In genomic region chr4:135013932-135014331, GRCm38 (mm10) we compare ENCODE assay signal across 12 mouse cellular contexts.
DNase-seq lines count a peak whose midpoint lies in the region; ATAC-seq and TF ChIP-seq lines count a peak whose summit lies in the region.
"Had no signal": no experiment of that assay in that cellular context is flagged by ENCODE, and none has a peak within 500 bp of the region (broad histone marks: within the 10 kb centered on the region; RNA-seq: fewer than 3 reads in every experiment).

No protein-coding gene starts in this region.

- no peak for ATAC-seq in granulocyte monocyte progenitor cell, adult 5-6 weeks (replicated peaks; ENCODE audit: poor library complexity, severe bottlenecking)
- no peak for ATAC-seq in forebrain, embryonic 16.5 days
- ATAC-seq: intestine, embryonic 15.5 days had no signal

- DNase-seq in kidney, adult 2 months, result no peak
- DNase-seq in kidney, adult 11 months, result no peak
- DNase-seq in CD8-positive naive resting alpha-beta T cell, adult 2 months (ENCODE audit: low read depth in 2 of 2, low spot score in 2 of 2), result peak; percentile 13 to 15
- no peak for DNase-seq in left cerebral cortex, postnatal 4 days
- DNase-seq: layer of hippocampus, adult 9-11 months had no signal

- H3K4me2 ChIP-seq in forebrain, embryonic 16.5 days (ENCODE audit: low read length), result no peak overlapping the region
- H3K4me2 ChIP-seq: intestine, embryonic 15.5 days; limb, embryonic 15.5 days had no signal

- no peak for TF ChIP-seq POLR2A in kidney, adult 2 months (IDR thresholded peaks at IDR 0.05; ENCODE audit: low read depth, low read length)
- no peak for TF ChIP-seq POLR2A in bone marrow, adult 2 months (IDR thresholded peaks at IDR 0.05; ENCODE audit: borderline replicate concordance, control insufficient read depth, low read depth, low read length)
- TF ChIP-seq POLR2A in testis, adult 2 months (IDR thresholded peaks at IDR 0.05; ENCODE audit: control insufficient read depth, low read depth, low read length), result no peak

- no peak overlapping the region for H3K27ac ChIP-seq in kidney, adult 2 months (ENCODE audit: insufficient read depth, low read depth, low read length)
- H3K27ac ChIP-seq in bone marrow, adult 2 months (ENCODE audit: control insufficient read depth, insufficient read depth, low read depth, low read length, poor library complexity), result no peak overlapping the region
- no peak overlapping the region for H3K27ac ChIP-seq in testis, adult 2 months (ENCODE audit: control insufficient read depth, insufficient read depth, low read depth, low read length)
- H3K27ac ChIP-seq in forebrain, embryonic 16.5 days (ENCODE audit: low read length), result no peak overlapping the region
- H3K27ac ChIP-seq: intestine, embryonic 15.5 days; limb, embryonic 15.5 days; midbrain, embryonic 10.5 days had no signal

- peaks cover 4% of the 10 kb centered on the region; the same call in 1 of the 2 replicates for H3K9me3 ChIP-seq in forebrain, embryonic 16.5 days (ENCODE audit: control insufficient read depth, low read length)
- H3K9me3 ChIP-seq: intestine, embryonic 15.5 days; limb, embryonic 15.5 days had no signal

- no peak overlapping the region for H3K4me3 ChIP-seq in kidney, adult 2 months (ENCODE audit: insufficient read depth, low read depth, low read length)
- no peak overlapping the region for H3K4me3 ChIP-seq in bone marrow, adult 2 months (replicated peaks; ENCODE audit: control insufficient read depth, low read depth, low read length)
- no peak overlapping the region for H3K4me3 ChIP-seq in testis, adult 2 months (ENCODE audit: control insufficient read depth, low read depth, low read length)
- no peak overlapping the region for H3K4me3 ChIP-seq in forebrain, embryonic 16.5 days (replicated peaks; ENCODE audit: low read length)
- H3K4me3 ChIP-seq: intestine, embryonic 15.5 days; limb, embryonic 15.5 days; midbrain, embryonic 10.5 days had no signal

- no peaks in the 10 kb centered on the region for H3K27me3 ChIP-seq in kidney, adult 2 months (replicated peaks; ENCODE audit: control insufficient read depth, insufficient read depth, low read length)
- H3K27me3 ChIP-seq in testis, adult 2 months (ENCODE audit: control insufficient read depth, insufficient read depth, low read length), result no peaks in the 10 kb centered on the region
- H3K27me3 ChIP-seq in forebrain, embryonic 16.5 days (replicated peaks; ENCODE audit: control insufficient read depth, insufficient read depth, low read length), result no peaks in the 10 kb centered on the region
- H3K27me3 ChIP-seq: intestine, embryonic 15.5 days had no signal

- 0 out of 2 replicates have a peak, but pooled peaks have one; percentile 9 for TF ChIP-seq CTCF in kidney, adult 2 months (conservative IDR thresholded peaks at IDR 0.05; ENCODE audit: insufficient read depth, insufficient read length, low read depth, low read length)
- peak; percentile 48 for TF ChIP-seq CTCF in bone marrow, adult 2 months (IDR thresholded peaks at IDR 0.05; ENCODE audit: control insufficient read depth, insufficient read depth, low read length)
- peak; percentile 87 for TF ChIP-seq CTCF in testis, adult 2 months (IDR thresholded peaks at IDR 0.05; ENCODE audit: control insufficient read depth, insufficient read depth, insufficient replicate concordance, low read depth, low read length)

- WGBS in kidney, adult 2 months, result 65% methylated on average over 2 of the region's 2 CpGs
- 66% methylated on average over 2 of the region's 2 CpGs for WGBS in bone marrow, adult 2 months
- WGBS in forebrain, embryonic 16.5 days, result 50% methylated on average over 2 of the region's 2 CpGs

- intact Hi-C loops in left cerebral cortex, postnatal 4 days (cut with DNase I), result no loop called here

- no peak overlapping the region for H3K9ac ChIP-seq in forebrain, embryonic 16.5 days (replicated peaks; ENCODE audit: low read depth, low read length)
- H3K9ac ChIP-seq: intestine, embryonic 15.5 days; limb, embryonic 15.5 days had no signal

- H3K36me3 ChIP-seq in kidney, adult 2 months (ENCODE audit: control insufficient read depth, insufficient read depth, low read length), result no peaks in the 10 kb centered on the region
- H3K36me3 ChIP-seq in testis, adult 2 months (ENCODE audit: control insufficient read depth, insufficient read depth, low read length), result no peaks in the 10 kb centered on the region
- H3K36me3 ChIP-seq in forebrain, embryonic 16.5 days (ENCODE audit: control insufficient read depth, insufficient read depth), result no peaks in the 10 kb centered on the region
- H3K36me3 ChIP-seq: intestine, embryonic 15.5 days; limb, embryonic 15.5 days; midbrain, embryonic 10.5 days had no signal

- no peaks in the 10 kb centered on the region for H3K4me1 ChIP-seq in kidney, adult 2 months (ENCODE audit: control insufficient read depth, insufficient read depth, low read length)
- H3K4me1 ChIP-seq in bone marrow, adult 2 months (ENCODE audit: control insufficient read depth, insufficient read depth, low read length), result no peaks in the 10 kb centered on the region; the same call in 1 of the 2 replicates
- no peaks in the 10 kb centered on the region; the same call in 1 of the 2 replicates for H3K4me1 ChIP-seq in testis, adult 2 months (ENCODE audit: control insufficient read depth, insufficient read depth, low read length)
- H3K4me1 ChIP-seq in forebrain, embryonic 16.5 days (replicated peaks; ENCODE audit: control insufficient read depth, insufficient read depth, low read length), result no peaks in the 10 kb centered on the region
- H3K4me1 ChIP-seq: intestine, embryonic 15.5 days had no signal

Comparison
In these comparisons a context has a peak if more than half of its experiments do, and no peak if none do; other contexts are left out.
1. DNase-seq: peak in CD8-positive naive resting alpha-beta T cell, adult 2 months (2 of 2); none in kidney, adult 2 months (single experiment), kidney, adult 11 months (single experiment) and left cerebral cortex, postnatal 4 days (single experiment).
2. CTCF ChIP-seq: peak in every context shown above with its lines; median percentile 87 in testis, adult 2 months; 48 in bone marrow, adult 2 months; 9 in kidney, adult 2 months.